Mouse (Mus musculus): Measurements from ENCODE around the gene Rprd2.
A peak's percentile ranks its signal among the peaks of the same experiment; 100 is the strongest.

Gene Rprd2

DNA sequence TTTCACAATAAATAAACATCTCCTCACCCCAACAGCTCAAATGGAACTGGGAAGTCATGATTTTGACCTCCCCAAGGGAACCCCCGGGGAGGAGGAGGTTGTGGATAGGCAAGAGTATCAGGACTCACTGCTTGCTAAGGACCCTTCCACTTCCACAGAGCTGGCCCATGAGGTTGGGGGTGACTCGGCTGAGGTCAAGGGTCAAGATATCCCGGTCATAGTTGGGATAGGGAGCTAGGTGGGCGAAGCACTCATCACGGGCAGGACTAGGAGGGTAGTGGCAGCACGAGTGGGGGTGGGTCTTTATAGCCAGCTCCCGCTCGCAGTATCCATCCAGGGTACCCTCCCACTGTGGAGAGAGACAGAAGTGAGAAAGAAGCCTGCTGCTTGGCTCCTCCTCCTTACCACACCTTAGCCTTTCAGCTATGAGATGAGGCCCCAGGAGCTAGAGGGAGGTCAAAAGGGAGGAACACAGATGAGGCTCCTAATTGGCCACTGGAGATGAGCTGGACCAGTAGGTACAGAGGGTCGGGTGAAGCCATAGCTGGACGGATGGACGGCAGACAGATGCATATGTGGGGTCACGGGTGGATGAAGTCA lies 83.5 kb downstream of the Rprd2 start:
- DNase-seq, result peak; percentile 93

DNA sequence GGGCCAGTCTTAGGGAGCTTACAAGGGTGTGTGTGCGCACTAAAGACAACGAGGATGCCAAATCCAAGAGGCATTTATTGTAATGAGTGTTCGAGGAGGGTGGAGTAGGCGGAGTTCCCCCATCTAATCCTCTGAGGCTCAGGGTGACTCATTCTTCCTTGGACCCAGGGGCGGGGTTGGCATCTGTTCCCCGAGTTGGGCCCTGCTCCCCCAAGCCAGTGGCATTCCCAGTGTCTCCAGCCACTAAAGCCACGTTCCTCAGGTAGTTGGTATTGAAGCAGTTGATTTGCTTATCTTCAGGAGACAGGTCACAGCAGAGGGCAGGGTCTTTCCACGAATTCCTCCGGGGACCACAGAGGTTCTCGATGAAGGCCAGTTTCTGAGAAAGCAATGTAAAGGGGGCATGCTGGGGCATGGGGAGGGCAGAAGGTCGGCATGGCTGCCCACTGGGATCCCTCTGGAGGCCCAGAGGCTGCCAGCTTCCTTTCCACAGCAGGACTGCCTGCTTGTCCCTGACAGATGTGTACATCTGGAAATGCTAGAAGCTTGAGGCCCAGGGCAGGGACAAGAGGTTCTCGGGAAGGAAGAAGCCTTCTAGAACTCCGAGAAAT lies 84.5 kb downstream of the Rprd2 start:
- DNase-seq, result peak; percentile 97

DNA sequence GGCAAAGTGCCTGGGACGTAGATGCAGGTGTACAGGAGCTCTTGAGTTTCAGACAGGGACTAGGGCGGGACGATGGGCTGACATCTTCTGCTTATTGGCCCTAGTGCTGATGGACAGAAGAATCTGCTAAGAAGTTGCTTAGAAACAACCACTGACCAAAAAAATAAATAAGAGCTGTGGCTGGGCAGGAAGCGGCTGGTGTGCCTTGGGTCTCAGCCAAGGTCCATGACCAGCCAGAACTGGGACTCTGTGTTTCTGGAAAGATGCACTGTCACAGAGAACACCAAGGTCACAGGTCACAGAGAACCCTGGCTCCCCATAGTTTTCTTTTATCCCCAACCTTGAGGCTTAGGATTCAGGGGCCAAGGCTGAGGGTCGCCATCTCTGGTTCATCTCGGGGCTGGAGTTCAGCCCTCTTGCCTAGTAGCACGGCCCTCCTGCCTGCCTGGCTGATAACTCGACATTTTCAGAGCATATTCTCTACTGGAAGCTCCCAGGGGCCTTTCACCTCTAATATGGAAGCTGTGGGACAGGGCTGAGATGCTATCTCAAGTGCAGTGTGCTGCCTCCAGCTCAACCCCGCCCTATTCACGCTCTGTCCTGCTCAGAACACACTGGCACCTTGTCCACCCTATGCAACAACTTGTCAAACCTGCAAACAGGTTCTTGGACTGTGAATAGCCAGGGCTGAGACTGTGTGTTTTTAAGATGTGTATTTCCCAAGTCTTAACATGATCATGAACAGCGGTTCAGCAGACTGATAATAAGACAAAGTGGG lies 85.7 kb downstream of the Rprd2 start:
- DNase-seq, result peak; percentile 97

DNA sequence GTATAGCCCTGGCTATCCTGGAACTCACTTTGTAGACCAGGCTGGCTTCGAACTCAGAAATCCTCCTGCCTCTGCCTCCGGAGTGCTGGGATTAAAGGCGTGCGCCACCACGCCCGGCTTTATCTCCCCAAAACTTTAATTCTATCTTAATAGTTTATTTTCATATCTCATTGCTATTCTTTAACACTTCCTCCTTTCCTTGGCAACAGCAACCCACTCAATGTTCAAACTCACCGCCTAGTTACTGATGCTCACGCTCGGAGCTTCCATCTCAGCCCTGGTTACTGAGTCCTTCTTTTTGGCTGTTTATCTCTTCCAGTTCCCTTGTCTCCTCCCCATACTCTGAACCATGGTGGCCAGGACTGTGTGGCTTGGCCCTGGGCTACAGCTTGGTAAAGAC lies 86.4 kb downstream of the Rprd2 start:
- no peak for DNase-seq

DNA sequence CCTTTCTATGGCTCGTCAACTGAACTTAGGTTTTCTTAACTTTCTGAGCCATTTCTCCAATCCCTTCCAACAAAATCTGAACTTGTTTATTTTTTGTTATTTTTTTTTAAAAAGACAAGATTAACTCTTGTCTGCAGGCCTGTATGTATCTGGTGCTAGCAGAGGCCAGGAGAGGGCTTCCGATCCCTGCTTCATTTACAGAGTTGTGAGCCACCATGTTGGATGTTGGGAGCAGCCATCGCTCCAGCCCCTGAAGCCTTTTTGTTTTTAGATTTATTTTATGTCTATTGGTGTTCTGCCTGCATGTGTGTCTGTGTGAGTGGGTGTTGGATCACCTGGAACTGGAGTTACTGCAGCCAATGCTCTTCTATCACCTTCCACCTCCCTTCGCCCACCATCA lies 86.9 kb downstream of the Rprd2 start:
- DNase-seq, result no peak

DNA sequence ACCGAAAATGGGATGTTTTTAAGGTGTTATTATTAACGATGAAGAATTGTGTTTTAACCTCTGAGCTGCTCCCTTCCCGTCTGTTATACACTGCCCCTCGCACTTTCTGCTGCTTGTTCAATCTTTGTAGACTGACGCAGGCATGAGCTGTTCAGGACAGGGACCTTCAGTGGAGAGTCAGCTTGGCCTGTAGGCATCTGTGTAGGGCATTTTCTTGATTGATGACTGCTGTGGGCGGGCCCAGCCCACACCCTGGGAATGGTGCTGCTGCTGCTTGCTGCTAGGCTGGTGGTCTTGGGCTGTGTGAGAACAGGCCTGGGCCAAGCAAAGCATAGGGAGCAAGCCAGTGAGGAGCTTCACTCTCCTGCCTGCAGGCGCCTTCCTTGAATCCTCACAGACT lies 88.2 kb downstream of the Rprd2 start:
- no peak for DNase-seq

DNA sequence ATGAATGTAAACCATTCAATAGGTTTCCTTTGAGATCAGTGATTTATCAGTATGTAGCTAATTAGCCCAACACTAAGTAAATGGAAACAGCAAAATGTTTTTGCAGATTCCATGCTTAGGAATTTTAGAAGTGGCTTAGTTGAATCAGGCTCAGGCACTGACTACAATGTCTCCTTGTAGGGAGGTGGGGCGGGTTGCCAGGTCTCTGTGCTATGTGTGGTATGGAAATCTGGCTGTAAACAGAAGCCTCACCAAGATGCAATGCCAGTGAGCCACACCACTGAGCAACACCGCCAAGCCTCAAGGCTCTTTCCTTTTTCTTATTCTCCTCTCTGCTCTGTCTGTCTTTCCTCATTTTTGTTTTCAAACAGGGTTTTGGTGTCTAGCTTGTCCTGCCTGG lies 89.8 kb downstream of the Rprd2 start:
- DNase-seq, result no peak

DNA sequence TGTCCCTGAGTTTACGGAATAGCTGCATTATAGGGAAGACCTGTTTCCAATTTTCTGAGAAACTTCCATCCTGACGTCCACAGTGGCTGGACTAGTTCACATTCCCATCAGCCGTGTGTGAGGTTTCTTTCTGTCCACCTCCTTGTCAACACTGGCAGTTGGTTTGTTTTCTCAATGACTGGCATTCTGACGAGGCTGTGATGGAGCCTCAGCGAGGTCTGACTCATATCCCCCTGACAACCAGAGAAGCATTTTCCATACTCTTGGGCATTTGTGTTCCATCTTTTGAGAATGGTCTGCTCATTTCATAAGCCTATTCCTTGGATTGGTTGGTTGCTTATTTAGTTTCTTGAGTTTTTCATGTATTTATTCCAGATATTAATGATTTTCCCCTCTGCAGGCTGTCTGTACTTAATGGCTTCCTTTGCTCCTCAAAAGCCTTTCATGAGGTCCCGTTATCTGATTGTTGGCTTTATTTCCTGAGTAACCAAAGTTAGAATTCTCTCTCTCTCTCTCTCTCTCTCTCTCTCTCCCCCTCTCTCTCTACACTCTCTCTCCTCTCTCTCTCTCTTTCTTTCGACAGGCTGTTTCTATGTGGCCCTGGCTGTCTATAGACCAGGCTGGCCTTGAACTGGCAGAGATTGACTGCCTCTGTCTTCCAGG lies 91.8 kb downstream of the Rprd2 start:
- DNase-seq, result no peak

DNA sequence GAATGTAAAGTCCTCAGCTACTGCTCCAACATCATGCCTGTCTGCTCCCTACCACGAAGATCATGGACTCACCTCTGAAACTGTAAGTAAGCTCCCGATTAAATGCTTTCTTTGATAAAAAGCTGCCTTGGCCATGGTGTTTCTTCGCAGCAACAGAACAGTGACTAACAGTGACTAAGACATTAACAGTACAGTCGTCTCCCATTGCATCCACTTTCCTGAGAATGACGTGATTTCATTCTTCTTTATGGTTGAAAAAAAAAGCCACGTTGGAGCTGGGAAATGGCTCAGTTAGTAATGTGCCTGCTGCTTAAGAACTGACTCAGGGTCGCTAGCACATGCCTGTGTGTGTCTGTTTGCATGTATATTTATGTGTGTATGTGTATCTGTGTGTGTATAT lies 92.8 kb downstream of the Rprd2 start:
- no peak for DNase-seq

DNA sequence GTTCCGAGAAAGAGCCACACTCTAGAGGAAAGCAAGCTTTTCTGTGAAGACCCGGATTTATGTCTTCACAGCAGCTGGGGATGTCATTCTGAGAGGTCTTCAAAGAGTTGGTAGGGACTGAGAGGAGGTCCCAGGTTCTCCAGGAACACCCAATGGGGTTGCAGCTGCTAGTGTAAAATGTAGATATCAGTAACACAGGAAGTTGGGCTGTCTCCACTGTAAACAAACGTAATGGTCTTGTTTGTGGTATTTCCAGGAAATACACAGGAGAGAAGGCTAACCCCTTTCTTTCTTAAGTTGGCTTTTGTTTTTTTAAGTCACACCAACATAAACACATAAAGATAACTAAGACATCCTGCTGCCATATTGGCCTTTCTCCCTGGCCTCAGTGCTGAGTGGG lies 96.3 kb downstream of the Rprd2 start:
- DNase-seq, result no peak

DNA sequence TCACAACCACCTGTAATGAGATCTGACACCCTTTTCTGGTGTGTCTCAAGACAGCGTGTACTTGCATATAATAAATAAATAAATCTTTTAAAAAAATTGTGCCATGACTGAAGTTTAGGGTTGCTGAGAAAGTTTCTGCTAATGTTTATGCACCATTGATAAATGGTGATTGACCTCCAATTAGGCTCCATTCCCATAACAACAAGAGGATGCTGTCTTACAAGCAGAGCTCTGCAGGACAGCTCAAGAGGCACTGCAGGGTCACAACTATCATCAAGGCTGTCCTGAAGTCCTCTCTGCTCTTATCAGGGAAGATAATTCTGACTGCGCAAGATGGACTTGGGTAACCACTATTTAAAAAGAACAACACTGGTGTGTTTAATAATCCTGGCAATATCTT lies 100.5 kb downstream of the Rprd2 start:
- no peak for DNase-seq

DNA sequence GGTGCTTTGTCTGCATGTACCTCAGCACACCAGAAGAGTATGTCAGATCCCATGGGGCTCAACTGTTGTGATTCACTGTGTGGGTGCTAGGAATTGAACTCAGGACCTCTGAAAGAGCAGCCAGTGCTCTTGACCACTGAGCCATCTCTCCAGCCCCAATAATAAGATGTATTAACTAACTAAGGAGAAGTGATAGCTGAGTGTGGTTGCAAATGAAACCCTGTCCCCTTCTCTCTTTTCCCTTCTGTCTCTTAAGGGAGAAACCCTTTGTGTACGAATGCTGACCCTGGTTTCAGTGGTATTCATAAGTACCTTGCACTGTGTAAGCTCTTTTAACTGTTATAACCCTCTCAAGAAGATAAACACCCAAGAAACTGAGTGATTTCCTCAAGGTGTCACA lies 102.6 kb downstream of the Rprd2 start:
- no peak for DNase-seq
